Mouse (Mus musculus): ENCODE measurements at regions not wholly inside any gene's neighbourhood (a gene's known extent, or its start where the extent isn't known, plus 50 kb on each side); places are given as distances from the start of the nearest gene placed in this dataset.

DNA sequence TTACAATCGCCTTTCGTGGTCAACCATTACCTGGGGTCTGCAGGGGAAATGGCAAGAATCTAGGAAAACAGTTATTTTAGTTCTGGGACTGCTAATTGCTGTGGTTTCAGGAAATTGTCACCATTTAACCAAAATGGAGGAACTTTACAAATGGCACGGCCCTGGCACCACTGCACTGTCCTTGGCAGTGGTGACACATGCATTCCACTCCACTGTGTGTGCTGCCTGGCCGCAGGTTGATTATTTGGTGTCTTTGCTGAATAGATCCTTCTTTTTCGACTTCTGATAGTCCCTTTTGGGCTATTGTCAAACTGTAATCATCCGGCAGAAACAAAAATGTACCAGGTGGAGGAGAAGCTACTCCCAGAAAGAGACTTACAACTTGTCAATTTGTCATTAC, 241.4 kb upstream of the Rnaseh2b start:
- CTCF ChIA-PET: no interaction called here

DNA sequence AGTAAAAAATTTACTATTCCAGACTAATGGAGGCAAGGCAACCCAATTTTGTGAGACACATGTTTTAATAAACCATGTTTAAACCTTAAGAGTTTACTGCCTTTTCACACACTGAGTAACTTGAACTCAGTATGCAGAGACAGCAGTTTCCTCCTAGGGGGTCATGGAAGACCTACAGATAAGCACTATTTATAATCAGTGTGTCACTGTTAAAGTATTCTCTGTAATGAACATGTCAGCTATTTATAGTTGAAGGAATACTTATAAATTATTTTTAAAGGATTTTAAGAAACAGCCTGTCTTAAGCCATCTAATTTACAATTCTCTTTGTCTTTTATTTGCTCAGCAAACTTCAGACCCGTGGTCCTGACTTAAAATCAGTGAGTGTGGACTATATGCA, 240.5 kb upstream of the Rnaseh2b start:
- CTCF ChIA-PET: no interaction called here

DNA sequence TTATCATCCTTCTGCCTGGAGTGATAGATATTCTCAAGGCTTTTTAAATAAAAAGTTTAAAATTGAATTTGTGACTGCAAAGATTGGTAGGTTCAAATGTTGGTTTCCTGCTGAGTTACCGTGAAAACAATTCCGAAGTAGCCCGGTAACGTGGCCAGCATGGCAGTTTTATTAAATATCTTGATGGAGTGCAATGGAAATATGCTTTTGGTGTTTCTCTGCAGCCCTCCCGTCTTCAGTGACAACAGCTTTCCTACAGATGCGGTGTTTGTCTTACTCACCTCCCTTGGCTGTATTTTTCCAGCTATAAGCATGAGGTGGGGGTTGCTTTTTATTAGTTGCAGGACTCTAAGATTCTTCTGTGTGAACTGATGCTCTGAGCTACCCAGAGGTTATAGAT, 239.4 kb upstream of the Rnaseh2b start:
- CTCF ChIA-PET: interaction anchor here (0.5 kb wide), 1 partner anchor 717 kb away, joined by 4 read pairs; no protein-coding TSS in a partner anchor

DNA sequence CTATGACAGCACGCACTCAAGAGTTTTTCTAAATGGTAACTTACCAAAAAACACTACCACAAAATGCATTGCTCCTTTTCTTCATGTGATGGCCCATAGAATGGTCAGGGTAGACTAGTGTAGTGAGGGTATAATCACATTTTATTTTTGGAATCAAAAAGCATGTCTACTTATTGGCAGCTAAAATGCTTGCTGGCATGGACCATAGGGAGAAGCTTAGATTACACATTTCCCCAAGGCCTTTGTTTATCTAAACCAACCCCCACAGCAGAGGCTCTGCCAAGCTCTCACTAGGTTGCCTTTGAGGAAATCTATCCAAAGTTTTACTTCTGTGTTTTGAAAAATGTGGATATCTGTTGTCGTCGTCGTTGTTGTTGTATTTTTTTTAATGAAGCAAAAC, 235.3 kb upstream of the Rnaseh2b start:
- CTCF ChIA-PET: no interaction called here

DNA sequence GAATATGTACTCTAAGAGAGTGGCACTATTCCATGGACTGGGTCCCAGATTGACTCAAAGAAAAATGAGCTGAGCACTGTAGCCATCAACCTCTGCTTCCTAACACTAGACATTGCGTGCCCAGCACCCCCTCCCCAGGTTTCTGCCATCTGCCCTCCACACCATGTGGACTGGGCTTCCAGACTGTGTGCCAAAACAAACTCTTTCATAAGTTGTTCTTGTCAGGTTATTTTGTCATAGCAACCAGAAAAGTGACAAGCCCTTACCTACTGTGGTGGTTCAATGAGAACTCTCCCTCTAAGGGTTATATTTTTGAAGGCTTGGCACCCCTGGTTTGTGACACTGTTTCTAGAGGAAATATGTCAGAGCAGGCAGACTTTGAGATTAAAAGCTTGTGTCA, 234.3 kb upstream of the Rnaseh2b start:
- CTCF ChIA-PET: no interaction called here

DNA sequence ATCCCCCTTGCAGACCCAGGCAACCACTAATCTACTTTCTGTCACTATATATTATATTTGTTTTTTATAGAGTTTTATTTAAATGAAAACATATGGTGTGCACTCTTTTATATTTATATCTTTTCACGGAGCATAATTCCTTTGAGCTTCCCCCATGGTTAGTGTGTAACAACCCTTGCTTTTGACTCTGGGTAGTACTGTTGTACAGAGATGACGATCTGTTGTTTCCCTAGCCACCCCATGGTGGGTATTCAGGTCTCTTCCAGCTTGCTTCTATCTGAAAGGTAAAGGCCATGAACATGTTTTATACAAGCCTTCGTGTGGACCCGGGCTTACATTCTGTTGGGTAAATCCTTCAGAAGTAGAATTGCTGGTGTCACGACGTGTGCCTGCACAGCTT, 221.2 kb upstream of the Rnaseh2b start:
- CTCF ChIA-PET: interaction anchor here (0.6 kb wide), 1 partner anchor 28 kb away, joined by 5 read pairs; no protein-coding TSS in a partner anchor

DNA sequence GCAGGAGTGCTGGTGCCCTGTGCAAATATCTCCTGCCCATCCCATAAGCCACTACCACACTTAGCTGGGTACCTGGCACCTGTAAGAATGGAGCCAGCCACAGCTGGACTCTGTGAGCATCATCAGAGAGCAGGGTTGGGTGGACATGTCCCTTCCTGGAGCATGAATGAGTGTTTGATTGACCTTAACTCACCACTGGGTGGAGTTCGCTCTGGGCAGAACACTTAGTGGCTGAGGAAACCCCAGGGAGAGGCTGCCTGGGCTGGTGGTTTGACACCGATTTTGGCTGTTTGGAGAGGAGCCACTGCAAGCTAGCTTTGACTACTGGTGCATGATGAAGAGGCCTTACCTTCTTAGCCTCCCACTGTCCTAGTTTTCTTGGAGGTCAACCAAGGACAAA, 208.3 kb upstream of the Rnaseh2b start:
- CTCF ChIA-PET: no interaction called here

DNA sequence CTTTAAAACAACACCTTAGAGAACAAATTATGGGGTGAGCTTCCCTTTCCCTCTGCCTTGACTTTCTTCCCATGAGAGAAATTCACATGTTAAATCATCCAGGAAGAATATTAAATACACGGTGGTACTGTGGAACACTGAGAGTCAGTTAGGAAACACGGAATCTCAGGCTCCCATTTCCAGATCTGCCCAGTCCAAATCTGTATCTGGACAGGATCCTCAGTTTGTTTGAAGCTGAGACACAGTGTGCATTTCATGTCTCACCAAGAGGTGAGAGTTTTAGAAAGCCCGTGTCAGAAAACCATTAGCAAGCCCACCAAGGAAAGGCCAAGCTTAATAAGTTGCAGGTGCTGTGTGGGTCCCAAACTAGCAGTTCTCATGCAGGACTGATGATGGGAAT, 204.2 kb upstream of the Rnaseh2b start:
- CTCF ChIA-PET: no interaction called here

DNA sequence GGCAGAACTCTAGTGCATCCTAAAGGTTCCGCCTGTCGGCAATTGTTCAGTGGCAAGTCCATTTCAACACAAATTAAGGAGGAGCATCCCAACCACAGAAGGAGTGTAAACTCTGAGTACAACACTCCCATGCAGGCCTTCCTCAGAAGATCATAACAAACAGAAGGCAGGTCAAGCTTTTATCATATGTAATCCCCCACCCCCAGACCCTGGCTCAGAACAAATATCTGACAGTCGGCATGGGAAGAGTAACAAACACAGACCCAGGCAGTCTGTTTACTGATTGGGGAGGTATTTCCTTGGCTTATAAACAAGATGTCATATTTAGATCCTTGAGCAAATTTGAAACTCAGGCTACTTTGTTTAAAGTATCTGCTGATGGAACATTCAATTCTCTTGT, 174.9 kb upstream of the Rnaseh2b start:
- CTCF ChIA-PET: no interaction called here

DNA sequence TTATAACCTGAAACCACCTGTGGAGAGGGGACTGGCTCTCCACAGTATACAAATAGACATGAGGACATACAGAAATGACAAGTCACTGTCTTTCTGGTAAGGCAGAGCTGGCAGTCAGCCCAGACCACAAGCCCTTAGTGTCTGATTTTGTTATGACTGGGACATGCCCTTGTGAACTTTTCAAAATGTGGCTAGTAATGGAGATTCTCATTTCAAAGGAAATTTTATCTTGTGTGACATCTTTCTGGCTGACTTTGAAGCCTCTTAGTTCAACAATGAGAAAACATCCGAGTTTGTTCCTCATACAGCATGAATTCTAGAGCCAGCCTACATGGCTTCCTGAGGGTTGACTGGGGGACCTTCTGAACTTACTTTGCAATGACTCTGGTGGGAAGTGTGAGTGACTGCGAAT, 173.8 kb upstream of the Rnaseh2b start:
- CTCF ChIA-PET: no interaction called here

DNA sequence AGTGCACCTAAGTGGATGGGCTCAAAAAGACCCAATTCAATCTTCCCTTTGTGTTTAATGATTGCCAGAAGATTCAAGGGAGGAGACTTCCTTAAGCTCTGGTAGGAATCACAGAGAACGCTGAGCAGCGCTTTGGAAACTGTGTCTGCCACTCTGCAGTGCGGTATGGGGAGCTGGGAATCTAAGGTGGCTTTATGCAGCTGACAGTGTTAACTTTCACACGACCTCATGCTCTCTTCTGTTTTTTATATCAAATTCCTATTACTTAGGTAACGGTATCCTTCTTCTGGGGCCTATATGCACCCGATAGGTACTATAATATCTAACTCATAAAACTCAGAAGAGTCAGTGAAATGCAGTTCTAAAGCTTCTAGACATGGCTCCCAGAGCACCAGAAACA, 163.5 kb upstream of the Rnaseh2b start:
- CTCF ChIA-PET: no interaction called here

DNA sequence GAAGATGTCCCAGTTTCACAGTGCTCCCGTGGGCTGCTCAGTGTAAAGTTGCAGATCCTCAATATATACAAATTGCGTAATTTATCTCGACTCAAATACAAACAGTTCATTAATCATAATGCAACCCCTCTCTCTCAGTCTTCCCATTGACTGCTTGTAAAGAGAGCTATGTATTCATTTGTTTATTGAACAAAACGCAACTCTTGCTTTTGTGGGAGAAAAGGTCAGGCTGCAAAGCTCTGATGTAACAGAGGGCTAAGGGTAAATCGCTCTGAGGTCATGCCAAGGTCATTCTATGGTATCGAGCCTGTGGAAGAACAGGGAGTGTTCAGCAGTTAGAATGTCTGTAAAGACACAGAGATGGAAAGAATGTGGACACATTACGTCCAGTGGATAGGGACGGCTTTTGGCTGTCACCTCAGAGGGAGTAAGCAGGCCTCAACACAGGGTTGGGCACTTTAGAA, 160.0 kb upstream of the Rnaseh2b start:
- CTCF ChIA-PET: no interaction called here

DNA sequence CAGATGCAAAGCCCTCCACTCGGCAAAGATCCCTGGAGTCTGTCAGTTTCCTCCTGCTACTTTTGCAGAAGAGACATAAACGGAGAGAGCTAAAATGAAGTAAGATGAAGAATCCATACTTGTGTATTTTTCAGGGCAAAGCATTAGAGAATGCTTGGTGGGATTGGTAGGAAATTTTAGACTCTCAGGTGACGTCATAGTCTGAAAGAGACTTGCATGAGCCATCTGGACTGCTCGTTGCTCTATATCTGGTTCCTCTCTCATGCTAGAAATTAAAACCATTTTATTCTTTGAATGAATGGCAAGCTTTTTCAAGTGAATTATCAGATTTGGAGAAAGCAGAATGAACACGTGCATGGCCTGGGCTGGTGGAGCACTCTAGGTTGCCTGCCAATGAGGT, 154.4 kb upstream of the Rnaseh2b start:
- CTCF ChIA-PET: no interaction called here

DNA sequence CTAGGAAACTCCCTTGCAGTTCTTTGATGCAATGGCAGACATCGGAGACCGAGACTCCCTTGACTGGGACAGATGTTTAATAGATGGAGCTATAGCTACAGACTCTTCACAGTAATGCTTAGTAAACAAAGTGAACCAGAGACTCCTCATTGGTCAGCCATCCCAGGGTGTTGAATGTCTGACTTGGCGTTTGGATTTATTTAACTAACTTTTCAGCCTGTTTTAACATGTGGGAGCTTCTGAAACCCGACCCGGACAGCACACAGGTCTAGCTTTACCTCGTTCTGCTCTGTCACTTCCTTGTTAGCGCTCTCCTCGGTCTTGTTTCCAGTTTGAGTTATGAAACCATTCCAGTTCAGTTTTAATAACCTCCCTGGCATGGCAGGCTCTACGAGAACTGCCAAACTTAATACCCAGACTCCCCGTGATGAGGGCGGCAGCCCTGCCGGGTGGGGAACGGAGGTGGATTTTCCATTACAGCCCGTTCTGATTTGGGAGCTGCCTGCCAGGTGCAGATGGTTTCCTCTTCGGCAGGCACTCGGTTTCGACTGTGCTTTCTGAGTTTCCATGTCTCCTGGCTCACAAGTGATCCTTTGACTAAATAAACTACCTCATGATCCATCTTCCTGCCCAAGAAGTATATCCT, 147.9 kb upstream of the Rnaseh2b start:
- CTCF ChIA-PET: no interaction called here

DNA sequence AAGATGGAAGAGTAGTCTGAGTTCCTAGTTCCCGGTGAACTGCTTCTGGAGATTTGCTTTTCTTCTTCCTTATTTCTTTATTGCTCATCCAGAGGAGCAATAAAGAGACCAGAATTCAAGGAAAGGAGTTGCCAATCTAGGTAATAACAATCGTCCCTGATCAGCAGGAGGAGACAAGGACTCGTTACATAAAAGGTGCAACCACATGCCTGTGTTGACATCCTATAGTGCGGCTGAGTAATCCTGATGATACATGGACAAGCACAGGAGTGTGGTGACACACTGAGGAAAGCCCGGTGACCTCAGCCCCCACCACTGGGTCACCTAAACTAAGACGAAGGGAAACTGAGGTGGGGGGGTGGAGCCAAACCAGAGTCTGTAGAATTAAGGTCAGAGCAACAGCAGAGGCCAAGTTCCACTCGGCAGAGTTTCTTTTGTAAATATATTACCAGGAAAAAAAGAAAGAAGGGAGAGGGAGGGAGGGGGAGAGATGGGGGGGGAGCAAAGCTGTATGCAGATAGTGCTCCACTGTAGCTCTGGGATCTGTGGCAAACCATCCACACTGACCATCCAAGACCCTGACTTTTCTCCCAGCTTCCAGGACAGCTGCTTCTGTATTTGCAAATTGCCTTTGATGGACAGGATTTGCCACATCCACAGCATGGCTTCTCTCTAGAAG, 135.2 kb upstream of the Rnaseh2b start:
- CTCF ChIA-PET: no interaction called here

DNA sequence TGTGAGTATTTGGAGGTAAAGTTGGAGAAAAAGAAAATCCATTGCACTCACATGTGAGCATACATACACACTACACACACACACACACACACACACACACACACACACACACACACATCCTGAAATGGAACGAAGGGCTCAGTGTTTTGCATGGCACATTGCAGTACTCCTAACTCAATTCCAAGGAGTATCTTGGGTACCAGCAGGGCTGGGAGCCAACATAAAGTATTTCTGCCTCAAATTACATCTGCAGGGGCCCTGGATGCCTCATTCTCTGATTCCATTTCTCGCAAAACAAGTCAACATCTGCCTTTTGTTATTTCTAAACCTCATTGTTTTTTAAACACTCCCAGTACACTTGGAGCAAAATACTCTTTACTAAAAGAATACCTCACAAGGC, 132.7 kb upstream of the Rnaseh2b start:
- CTCF ChIA-PET: no interaction called here

DNA sequence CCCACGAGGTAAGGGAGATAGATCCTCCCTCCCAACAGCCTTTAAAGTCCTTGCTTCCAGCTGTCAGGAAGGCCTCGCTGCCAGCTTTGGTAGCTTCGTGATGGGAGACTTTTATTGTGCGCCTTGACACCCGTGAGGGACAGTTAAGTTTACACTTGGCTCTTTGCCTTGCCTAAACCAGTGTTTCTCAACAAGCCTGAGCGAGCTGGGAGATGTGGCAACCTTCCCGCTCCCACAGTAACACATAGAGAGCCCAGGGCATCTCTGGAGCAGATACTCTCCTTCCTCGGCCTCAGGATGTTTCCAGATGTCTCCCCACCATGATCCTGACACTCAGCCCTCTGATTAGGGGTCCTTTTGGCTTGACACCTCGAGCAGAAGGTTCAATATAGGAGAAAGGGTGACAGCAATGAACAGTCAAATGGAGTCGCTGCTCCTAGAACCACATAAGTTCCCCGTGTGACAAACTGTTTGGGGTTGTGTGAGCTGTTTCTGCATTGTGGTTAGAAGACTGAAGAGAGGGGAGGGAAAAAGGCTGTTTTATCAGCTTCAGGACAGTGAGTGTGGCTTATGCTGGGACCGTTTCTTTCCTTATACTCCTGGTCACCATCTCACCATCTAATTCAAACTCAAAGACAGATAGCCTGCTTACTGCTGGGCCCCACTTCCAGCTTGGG, 129.1 kb upstream of the Rnaseh2b start:
- CTCF ChIA-PET: no interaction called here

DNA sequence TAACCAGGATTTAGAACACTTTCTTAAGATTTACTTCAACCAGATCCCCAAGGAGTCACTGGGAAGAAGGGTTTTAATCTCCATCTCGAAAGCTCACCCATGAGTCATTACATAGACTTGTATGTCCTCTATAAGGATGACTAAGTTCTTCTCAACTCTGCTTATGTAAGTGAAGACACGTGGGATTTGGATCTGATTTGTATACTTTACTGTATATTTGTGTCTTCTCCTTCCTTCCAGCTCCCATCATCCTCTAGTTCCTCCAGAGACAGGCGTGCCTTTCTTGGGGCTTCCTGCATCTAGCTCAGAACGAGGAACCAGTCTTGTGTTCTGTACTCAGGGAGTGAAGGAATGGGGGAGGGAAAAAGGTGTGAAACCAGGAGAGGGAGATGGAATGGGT, 127.5 kb upstream of the Rnaseh2b start:
- CTCF ChIA-PET: no interaction called here

DNA sequence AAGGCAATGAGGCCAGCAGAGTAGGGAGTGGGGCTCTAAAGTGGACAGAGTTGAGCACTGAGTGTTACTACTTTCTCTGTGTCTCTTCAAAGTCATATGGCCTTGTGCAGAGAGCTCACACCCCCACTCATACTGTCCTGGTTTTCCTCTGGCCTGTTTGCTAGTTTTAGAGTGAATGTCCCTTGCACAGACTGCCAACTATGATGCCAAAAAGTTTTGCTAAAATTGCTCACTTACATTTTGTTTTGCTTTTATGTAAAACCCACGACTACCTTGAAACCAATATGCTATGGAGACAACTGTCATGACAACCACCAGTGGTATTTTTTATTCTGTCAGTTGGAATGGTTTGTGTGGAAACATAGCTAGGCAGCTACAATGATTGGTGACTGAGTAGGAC, 126.4 kb upstream of the Rnaseh2b start:
- CTCF ChIA-PET: no interaction called here

DNA sequence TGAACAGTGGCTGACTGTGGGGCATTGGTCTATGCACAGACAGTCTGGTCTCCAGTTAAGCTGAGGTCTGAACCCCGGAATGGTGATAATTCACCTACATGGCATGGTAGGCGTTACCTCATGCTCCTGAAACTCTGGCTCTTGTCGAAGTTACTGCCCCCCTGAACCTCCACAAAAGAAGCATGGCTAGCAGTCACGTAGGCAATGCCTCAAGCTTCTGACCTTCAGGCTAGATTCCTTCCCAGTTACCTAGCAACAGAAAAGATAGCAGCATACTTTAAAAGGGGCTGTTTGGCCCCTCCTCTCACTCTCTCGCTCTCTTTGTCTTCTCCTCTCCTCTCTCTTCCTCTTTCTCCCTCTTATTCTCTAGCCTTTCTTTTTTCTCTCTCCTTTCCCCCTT, 125.8 kb upstream of the Rnaseh2b start:
- CTCF ChIA-PET: no interaction called here

DNA sequence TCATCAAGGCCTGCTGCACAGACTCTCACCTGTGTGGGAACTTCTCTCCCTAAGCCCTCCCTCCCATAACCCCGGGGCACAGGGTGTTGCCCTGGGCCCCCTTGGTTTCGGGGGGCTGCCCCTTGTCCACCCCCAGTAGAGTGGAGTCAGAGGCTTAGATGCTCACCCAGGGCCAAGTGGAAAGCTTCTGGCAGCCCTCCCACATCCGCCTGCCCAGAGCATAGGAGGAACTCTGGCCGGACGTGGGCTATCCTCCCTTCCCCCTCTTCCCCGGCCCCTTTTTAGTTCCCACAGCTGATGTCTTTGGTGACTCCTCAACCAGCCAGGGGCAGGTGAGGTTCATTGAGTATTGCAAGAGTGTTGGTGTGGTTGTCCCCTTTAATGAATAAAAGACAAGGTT, 125.3 kb upstream of the Rnaseh2b start:
- CTCF ChIA-PET: no interaction called here

DNA sequence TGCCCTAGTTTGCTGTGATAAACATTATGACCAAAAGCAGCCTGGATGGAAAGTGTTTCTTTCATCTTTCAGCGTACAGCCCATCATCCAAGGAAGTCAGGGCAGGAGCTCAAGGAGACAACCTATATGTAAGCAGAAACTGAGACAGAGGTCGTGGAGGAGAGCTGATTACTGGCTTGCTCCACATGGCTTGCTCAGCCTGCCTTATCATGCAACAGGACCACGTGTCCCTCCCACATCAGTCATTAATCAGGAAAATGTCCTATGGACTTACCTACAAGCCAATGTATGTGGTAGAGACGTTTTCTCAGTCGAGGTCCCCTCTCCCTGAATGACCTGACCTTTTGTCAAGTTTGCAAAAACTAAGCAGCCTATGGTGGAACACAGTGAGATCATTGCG, 123.7 kb upstream of the Rnaseh2b start:
- CTCF ChIA-PET: no interaction called here

DNA sequence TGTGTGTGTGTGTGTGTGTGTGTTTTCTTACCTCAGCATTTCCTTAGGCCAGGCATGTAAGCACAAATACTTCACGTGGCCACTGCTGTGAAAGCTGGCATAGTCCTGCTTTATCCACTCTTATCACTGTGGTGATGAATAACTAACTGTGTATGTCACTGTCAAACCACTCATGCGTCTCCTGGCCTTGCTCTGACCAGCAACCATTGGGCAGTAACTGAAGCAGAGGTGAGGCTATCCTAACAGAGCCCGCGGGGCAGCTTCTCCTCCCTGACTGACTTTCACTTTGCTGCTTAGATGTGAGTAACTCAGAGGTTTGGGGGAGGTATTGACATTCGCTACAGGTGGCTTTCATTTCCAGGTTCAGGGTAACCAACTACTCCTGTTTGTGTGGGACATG, 122.0 kb upstream of the Rnaseh2b start:
- CTCF ChIA-PET: no interaction called here
